Mouse (Mus musculus) spleen, adult 12 weeks (tissue): Measurements from ENCODE around the gene Dhx58.
"Not testable (repeated sequence)": the region's sequence is repeated elsewhere in the genome, so short reads cannot be mapped to it uniquely, and the experiment has no call there.

ENCODE experiments used
- DNase-seq: peaks from one replicate; pipeline ENCODE4 v3.0.0; 2022; ENCODE audit warnings: low spot score

The Dhx58 gene

GRCm38 (mm10) chr11:100700710-100701109 lies 3.4 kb downstream of the Dhx58 start:
- DNase-seq, result no peak

- DNase-seq, result no peak
Observed at GRCm38 (mm10) chr11:100697921-100698320, 6.2 kb downstream of the Dhx58 start.

GRCm38 (mm10) chr11:100694926-100695325 lies 9.1 kb downstream of the Dhx58 start:
- DNase-seq, result peak; percentile 55

GRCm38 (mm10) chr11:100693154-100693553 lies 10.9 kb downstream of the Dhx58 start:
- DNase-seq, result no peak

- DNase-seq, result no peak
Observed at GRCm38 (mm10) chr11:100692164-100692616, 11.9 kb downstream of the Dhx58 start, which contains the start of gene Zfp385c. Zfp385c (minus strand) TSS chr11:100692455.

GRCm38 (mm10) chr11:100690389-100690788 lies 13.7 kb downstream of the Dhx58 start:
- no peak for DNase-seq

- DNase-seq, result no peak
Observed at GRCm38 (mm10) chr11:100688443-100688842, 15.6 kb downstream of the Dhx58 start.

GRCm38 (mm10) chr11:100687265-100687664 lies 16.8 kb downstream of the Dhx58 start:
- no peak for DNase-seq

GRCm38 (mm10) chr11:100685371-100685770 lies 18.7 kb downstream of the Dhx58 start:
- no peak for DNase-seq

- DNase-seq, result no peak
Observed at GRCm38 (mm10) chr11:100684084-100684483, 20.0 kb downstream of the Dhx58 start.

- DNase-seq, result no peak
Observed at GRCm38 (mm10) chr11:100682526-100682925, 21.5 kb downstream of the Dhx58 start.

GRCm38 (mm10) chr11:100681826-100682225 lies 22.2 kb downstream of the Dhx58 start:
- DNase-seq, result no peak

GRCm38 (mm10) chr11:100677810-100678209 lies 26.3 kb downstream of the Dhx58 start:
- no peak for DNase-seq

- DNase-seq, result no peak
Observed at GRCm38 (mm10) chr11:100673169-100673568, 30.9 kb downstream of the Dhx58 start.

- no peak for DNase-seq
Observed at GRCm38 (mm10) chr11:100671956-100672355, 32.1 kb downstream of the Dhx58 start.

GRCm38 (mm10) chr11:100671049-100671448 lies 33.0 kb downstream of the Dhx58 start:
- no peak for DNase-seq

GRCm38 (mm10) chr11:100659806-100660205 lies 44.3 kb downstream of the Dhx58 start:
- no peak for DNase-seq

GRCm38 (mm10) chr11:100656458-100656857 lies 47.6 kb downstream of the Dhx58 start:
- no peak for DNase-seq

- DNase-seq, result not testable (repeated sequence)
Observed at GRCm38 (mm10) chr11:100655589-100655988, 48.5 kb downstream of the Dhx58 start.

- no peak for DNase-seq
Observed at GRCm38 (mm10) chr11:100651748-100652147, 52.3 kb downstream of the Dhx58 start.

GRCm38 (mm10) chr11:100651205-100651604 lies 52.9 kb downstream of the Dhx58 start:
- DNase-seq, result no peak

- no peak for DNase-seq
Observed at GRCm38 (mm10) chr11:100648405-100648804, 55.7 kb downstream of the Dhx58 start.

- peak; percentile 37 for DNase-seq
Observed at GRCm38 (mm10) chr11:100646265-100646664, 57.8 kb downstream of the Dhx58 start.
